Mouse (Mus musculus): ENCODE measurements around the gene Cpne9. TPM values are rescaled to one million over a fixed set of nuclear protein-coding genes. Genes with fewer than 3 reads are reported as not detected.

The Cpne9 gene
- polyA plus RNA-seq, 1 experiment from 2014 or later = 2.4 TPM

DNA sequence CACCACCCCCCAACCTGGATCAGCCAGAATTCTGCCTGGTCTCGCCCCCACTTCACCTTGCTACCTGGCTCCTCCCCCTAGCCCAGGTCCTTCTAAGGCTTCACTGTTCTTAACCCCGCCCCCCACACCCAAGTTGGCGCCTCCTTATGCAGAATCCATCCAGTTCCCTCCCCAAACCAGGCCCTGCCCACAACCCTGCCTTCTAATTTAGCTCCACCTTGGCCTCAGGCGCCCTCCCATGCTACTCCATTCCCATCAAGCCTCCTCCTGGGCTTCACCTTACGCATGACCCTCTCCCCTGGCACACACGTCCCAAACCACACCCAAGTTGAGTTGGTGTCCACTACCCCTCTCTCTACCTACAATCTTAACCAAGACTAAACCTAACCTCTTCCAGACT lies 1.4 kb downstream of the Cpne9 start:
- Histone ChIP-seq H3K4me1 (replicated peaks; ENCODE audit: control insufficient read depth, insufficient read depth, low read length) (peaks cover 15% of the 10 kb centered on the region), H3K4me2 (replicated peaks) (peak overlapping the region; percentile 68), H3K4me3 (replicated peaks; ENCODE audit: low read length) (no peak overlapping the region; the same call in 1 of the 2 replicates), H3K9ac (no peak overlapping the region), H3K27me3 (ENCODE audit: control insufficient read depth, insufficient read depth, low read length) (peaks cover 44% of the 10 kb centered on the region), H3K36me3 (replicated peaks; ENCODE audit: control insufficient read depth, insufficient read depth) (peaks cover 15% of the 10 kb centered on the region), H3K27ac (no peak overlapping the region), H3K9me3 (ENCODE audit: control insufficient read depth, low read length) (no peaks in the 10 kb centered on the region)
- no peak for DNase-seq (ENCODE audit: low spot score)
- no peak for ATAC-seq (ENCODE audit: low FRiP score)
- 8% methylated on average over 6 of the region's 6 CpGs for WGBS

DNA sequence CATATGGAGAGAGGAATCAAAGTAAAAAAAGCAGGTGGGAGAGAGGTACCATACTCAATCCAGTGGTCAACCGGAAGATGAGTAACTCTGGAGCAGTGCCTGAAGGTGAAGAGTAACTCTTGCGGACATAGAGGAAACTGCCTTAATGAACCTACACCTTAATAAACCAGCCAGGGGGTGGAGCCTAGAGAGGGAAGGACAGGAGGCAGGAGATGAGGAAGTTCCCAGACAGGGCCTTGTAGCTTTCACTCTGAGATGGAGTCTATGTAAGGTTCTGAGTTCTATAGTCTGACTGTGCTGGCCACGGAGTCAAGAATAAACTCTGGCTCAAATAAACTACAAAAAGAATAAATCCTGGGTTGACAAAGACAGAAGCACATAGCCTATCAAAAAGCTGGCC lies 2.8 kb downstream of the Cpne9 start:
- peaks cover 8% of the 10 kb centered on the region for H3K36me3 ChIP-seq (replicated peaks; ENCODE audit: control insufficient read depth, insufficient read depth)
- H3K27me3 ChIP-seq (ENCODE audit: control insufficient read depth, insufficient read depth, low read length) = peaks cover 44% of the 10 kb centered on the region
- 83% methylated on average over 3 of the region's 3 CpGs for WGBS

DNA sequence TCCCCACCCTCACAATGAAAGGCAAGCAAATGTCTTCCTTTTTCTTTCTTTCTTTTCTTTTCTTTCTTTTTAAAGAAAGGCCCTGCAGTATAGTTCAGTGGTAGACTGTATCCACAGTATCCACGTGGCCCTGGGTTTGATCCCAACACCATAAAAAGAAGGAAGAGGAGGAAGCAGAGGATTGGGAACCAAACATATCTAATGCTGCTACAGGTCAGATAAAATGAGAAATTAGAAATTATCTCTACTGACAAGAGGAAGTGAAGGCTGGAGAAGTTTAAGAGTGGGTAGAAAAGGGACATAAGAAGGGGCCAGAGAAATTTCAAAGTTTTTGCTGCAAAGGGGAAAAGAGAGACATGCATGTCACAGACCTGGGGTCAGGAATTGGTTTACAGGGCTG lies 4.2 kb downstream of the Cpne9 start:
- Histone ChIP-seq H3K27ac (no peak overlapping the region), H3K9me3 (ENCODE audit: control insufficient read depth, low read length) (no peaks in the 10 kb centered on the region), H3K4me2 (replicated peaks) (no peak overlapping the region), H3K27me3 (ENCODE audit: control insufficient read depth, insufficient read depth, low read length) (peaks cover 38% of the 10 kb centered on the region), H3K36me3 (replicated peaks; ENCODE audit: control insufficient read depth, insufficient read depth) (no peaks in the 10 kb centered on the region), H3K9ac (no peak overlapping the region), H3K4me3 (replicated peaks; ENCODE audit: low read length) (no peak overlapping the region), H3K4me1 (replicated peaks; ENCODE audit: control insufficient read depth, insufficient read depth, low read length) (peaks cover 15% of the 10 kb centered on the region)
- no peak for ATAC-seq (ENCODE audit: low FRiP score)
- no peak for DNase-seq (ENCODE audit: low spot score)
- WGBS = 69% methylated on average over 1 of the region's 1 CpGs

More for the DNA sequence above, 2.8 kb downstream of the Cpne9 start:
- Histone ChIP-seq H3K9ac (no peak overlapping the region), H3K27ac (no peak overlapping the region), H3K4me3 (replicated peaks; ENCODE audit: low read length) (no peak overlapping the region), H3K9me3 (ENCODE audit: control insufficient read depth, low read length) (no peaks in the 10 kb centered on the region), H3K4me1 (replicated peaks; ENCODE audit: control insufficient read depth, insufficient read depth, low read length) (peaks cover 15% of the 10 kb centered on the region), H3K4me2 (replicated peaks) (no peak overlapping the region)
- no peak for ATAC-seq (ENCODE audit: low FRiP score)
- no peak for DNase-seq (ENCODE audit: low spot score)

DNA sequence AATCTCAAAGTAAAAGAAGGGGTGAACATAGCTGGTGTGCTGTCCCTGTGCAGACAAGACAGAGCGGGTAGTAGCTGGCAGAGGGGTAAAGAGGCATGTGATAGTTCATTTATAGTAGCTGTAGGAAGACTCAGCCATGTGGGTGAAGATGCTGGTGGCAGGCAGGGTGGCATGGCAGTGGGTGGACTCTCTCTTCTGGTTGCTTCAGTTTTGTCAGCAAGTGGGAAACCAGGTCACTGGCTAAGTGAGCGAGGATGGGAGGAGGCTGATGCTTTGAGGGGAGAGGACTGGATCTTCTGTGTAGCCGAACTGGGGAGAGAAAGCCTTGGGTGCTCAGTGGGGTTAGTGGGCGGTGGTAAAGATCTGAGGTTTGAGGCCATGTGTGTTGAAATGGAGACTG lies 5.1 kb downstream of the Cpne9 start:
- ATAC-seq (ENCODE audit: low FRiP score) = no peak
- H3K27ac ChIP-seq = no peak overlapping the region
- H3K36me3 ChIP-seq (replicated peaks; ENCODE audit: control insufficient read depth, insufficient read depth) = no peaks in the 10 kb centered on the region
- H3K4me2 ChIP-seq (replicated peaks) = no peak overlapping the region
- DNase-seq (ENCODE audit: low spot score) = no peak
- H3K9me3 ChIP-seq (ENCODE audit: control insufficient read depth, low read length) = no peaks in the 10 kb centered on the region
- WGBS = 66% methylated on average over 4 of the region's 4 CpGs
- H3K4me1 ChIP-seq (replicated peaks; ENCODE audit: control insufficient read depth, insufficient read depth, low read length) = peaks cover 9% of the 10 kb centered on the region
- H3K27me3 ChIP-seq (ENCODE audit: control insufficient read depth, insufficient read depth, low read length) = peaks cover 29% of the 10 kb centered on the region
- H3K4me3 ChIP-seq (replicated peaks; ENCODE audit: low read length) = no peak overlapping the region
- H3K9ac ChIP-seq = no peak overlapping the region

DNA sequence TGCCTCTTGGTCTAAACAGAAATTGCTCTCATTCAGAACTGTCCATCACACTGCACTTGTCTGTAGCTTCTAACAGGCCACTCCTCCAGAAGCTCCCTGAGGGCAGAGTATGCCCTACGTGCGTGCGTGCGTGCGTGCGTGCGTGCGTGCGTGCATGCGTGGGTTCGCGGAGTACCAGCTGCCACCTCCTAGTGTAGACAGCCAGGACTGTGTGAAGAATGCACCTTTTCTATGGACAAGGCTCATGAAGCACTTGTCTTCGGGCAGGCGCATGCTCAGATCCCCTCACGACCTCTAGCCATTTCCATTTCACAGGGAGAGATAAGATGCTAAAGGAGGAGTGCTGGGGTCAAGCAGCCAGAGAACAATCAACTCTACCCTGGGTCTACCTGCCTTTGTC lies 7.2 kb downstream of the Cpne9 start:
- H3K9me3 ChIP-seq (ENCODE audit: control insufficient read depth, low read length) = no peaks in the 10 kb centered on the region
- H3K4me3 ChIP-seq (replicated peaks; ENCODE audit: low read length) = no peak overlapping the region
- H3K36me3 ChIP-seq (replicated peaks; ENCODE audit: control insufficient read depth, insufficient read depth) = no peaks in the 10 kb centered on the region
- H3K4me1 ChIP-seq (replicated peaks; ENCODE audit: control insufficient read depth, insufficient read depth, low read length) = no peaks in the 10 kb centered on the region
- WGBS = 92% methylated on average over 15 of the region's 15 CpGs
- no peak overlapping the region for H3K4me2 ChIP-seq (replicated peaks)
- ATAC-seq (ENCODE audit: low FRiP score) (no peak), DNase-seq (ENCODE audit: low spot score) (no peak)
- no peak overlapping the region for H3K27ac ChIP-seq
- H3K27me3 ChIP-seq (ENCODE audit: control insufficient read depth, insufficient read depth, low read length) = peaks cover 8% of the 10 kb centered on the region
- no peak overlapping the region for H3K9ac ChIP-seq

DNA sequence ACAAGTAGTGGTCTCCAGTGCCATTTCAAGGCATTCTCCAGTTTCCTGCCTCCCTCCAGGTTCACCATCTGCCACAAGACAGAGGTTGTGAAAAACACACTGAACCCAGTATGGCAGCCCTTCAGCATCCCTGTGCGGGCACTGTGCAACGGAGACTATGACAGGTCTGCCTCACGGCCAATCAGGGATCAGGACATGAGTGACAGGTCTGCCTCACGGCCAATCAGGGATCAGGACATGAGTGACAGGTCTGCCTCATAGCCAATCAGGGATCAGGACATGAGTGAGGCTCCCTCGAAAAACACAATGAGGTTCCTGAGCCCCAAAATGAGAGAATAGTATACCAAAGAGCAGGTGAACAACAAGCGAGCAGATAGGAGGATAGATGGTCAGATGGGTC lies 8.2 kb downstream of the Cpne9 start:
- no peak overlapping the region for H3K9ac ChIP-seq
- H3K4me1 ChIP-seq (replicated peaks; ENCODE audit: control insufficient read depth, insufficient read depth, low read length) = no peaks in the 10 kb centered on the region

DNA sequence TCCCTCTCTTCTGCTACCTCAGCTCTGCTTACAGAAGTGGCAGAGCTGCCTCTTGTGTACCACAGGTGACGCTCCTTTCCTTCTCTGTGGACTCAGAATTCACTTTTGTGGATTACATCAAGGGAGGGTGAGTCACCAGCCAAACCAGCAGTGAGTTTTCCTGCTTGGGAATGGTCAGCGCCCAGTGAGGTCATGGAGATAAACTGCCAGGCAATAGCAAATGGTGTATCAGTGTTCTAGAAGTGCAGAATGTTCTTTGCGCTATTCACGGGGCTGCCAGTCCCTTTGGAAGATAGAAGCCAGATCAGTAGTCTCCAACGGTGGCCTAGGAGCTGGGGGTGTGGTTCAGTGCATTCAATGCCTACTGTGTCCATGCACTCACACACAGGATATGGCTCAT lies 10.8 kb downstream of the Cpne9 start:
- Histone ChIP-seq H3K27ac (no peak overlapping the region), H3K9ac (no peak overlapping the region), H3K4me3 (replicated peaks; ENCODE audit: low read length) (no peak overlapping the region), H3K4me2 (replicated peaks) (no peak overlapping the region), H3K9me3 (ENCODE audit: control insufficient read depth, low read length) (no peaks in the 10 kb centered on the region), H3K36me3 (replicated peaks; ENCODE audit: control insufficient read depth, insufficient read depth) (no peaks in the 10 kb centered on the region), H3K4me1 (replicated peaks; ENCODE audit: control insufficient read depth, insufficient read depth, low read length) (no peaks in the 10 kb centered on the region), H3K27me3 (ENCODE audit: control insufficient read depth, insufficient read depth, low read length) (no peaks in the 10 kb centered on the region)
- DNase-seq (ENCODE audit: low spot score) (no peak), ATAC-seq (ENCODE audit: low FRiP score) (no peak)
- 79% methylated on average over 5 of the region's 5 CpGs for WGBS

More for the DNA sequence above, 8.2 kb downstream of the Cpne9 start:
- H3K4me3 ChIP-seq (replicated peaks; ENCODE audit: low read length) = no peak overlapping the region
- no peak for ATAC-seq (ENCODE audit: low FRiP score)
- no peaks in the 10 kb centered on the region for H3K27me3 ChIP-seq (ENCODE audit: control insufficient read depth, insufficient read depth, low read length)
- no peak for DNase-seq (ENCODE audit: low spot score)
- no peaks in the 10 kb centered on the region for H3K36me3 ChIP-seq (replicated peaks; ENCODE audit: control insufficient read depth, insufficient read depth)
- H3K27ac ChIP-seq = no peak overlapping the region
- no peak overlapping the region for H3K4me2 ChIP-seq (replicated peaks)
- 73% methylated on average over 6 of the region's 6 CpGs for WGBS
- no peaks in the 10 kb centered on the region for H3K9me3 ChIP-seq (ENCODE audit: control insufficient read depth, low read length)

DNA sequence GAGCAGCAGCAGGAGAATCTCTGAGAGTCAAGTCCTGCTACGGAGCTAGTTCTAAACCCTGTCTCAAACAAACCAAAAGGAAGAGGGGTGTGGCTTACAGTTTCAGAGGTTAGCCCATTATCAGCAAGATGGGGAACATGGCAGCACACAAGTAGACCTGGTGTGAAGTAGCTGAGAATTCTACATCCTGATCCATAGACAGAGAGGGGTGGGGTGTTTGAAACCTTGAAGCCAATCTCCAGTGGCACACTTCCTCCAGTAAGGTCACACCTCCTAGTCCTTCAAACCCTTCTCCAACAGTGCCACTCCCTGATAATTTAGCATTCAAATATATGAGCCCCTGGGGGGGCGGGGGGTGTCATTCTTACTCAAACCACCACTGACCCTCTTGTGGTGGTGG lies 13.9 kb downstream of the Cpne9 start:
- Histone ChIP-seq H3K27me3 (ENCODE audit: control insufficient read depth, insufficient read depth, low read length) (no peaks in the 10 kb centered on the region), H3K9me3 (ENCODE audit: control insufficient read depth, low read length) (no peaks in the 10 kb centered on the region), H3K9ac (no peak overlapping the region), H3K36me3 (replicated peaks; ENCODE audit: control insufficient read depth, insufficient read depth) (no peaks in the 10 kb centered on the region), H3K4me1 (replicated peaks; ENCODE audit: control insufficient read depth, insufficient read depth, low read length) (no peaks in the 10 kb centered on the region), H3K4me2 (replicated peaks) (no peak overlapping the region), H3K4me3 (replicated peaks; ENCODE audit: low read length) (no peak overlapping the region), H3K27ac (no peak overlapping the region)
- no peak for ATAC-seq (ENCODE audit: low FRiP score)
- WGBS = 87% methylated on average over 2 of the region's 2 CpGs
- no peak for DNase-seq (ENCODE audit: low spot score)

DNA sequence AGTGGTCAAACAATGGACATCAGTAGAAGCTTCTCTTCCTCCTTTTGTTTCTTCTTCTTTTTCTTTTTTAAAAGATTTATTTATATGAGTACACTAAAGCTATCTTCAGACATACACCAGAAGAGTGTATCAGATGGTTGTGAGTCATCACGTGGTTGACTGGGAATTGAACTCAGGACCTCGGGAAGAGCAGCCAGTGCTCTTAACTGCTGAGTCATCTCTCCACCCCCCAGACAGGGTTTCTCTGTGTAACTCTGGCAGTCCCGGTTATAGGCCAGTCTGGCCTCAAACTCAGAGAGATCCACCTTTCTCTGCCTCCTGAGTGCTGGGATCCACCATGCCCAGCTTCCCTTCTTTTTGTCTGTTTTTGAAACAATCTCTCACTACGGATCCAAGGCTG lies 14.5 kb downstream of the Cpne9 start:
- Histone ChIP-seq H3K9ac (no peak overlapping the region), H3K27me3 (ENCODE audit: control insufficient read depth, insufficient read depth, low read length) (no peaks in the 10 kb centered on the region), H3K27ac (no peak overlapping the region), H3K4me3 (replicated peaks; ENCODE audit: low read length) (no peak overlapping the region), H3K36me3 (replicated peaks; ENCODE audit: control insufficient read depth, insufficient read depth) (no peaks in the 10 kb centered on the region), H3K4me1 (replicated peaks; ENCODE audit: control insufficient read depth, insufficient read depth, low read length) (no peaks in the 10 kb centered on the region), H3K9me3 (ENCODE audit: control insufficient read depth, low read length) (no peaks in the 10 kb centered on the region), H3K4me2 (replicated peaks) (no peak overlapping the region)
- DNase-seq (ENCODE audit: low spot score) = no peak
- ATAC-seq (ENCODE audit: low FRiP score) = no peak
- WGBS = 72% methylated on average over 4 of the region's 4 CpGs

DNA sequence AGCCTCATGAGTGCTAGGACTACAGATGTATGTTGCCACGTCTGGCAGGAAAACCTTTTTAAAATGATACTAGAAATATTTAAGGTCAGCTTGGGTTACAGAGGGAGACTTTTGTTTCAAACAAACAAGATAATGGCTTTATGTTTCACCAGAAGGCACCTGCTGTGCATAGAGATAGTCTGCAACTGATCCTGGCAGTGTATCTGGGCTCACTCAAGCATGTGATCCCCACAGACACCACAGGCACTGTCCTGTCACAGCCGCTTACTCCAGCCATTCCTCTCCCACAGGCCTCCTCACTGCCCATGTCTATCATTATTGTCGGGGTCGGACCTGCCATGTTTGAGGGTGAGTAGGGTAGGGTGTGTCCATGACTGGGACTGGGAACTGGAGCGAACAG lies 19.2 kb downstream of the Cpne9 start:
- 87% methylated on average over 5 of the region's 5 CpGs for WGBS
- no peaks in the 10 kb centered on the region for H3K27me3 ChIP-seq (ENCODE audit: control insufficient read depth, insufficient read depth, low read length)
- DNase-seq (ENCODE audit: low spot score) = no peak

More for the DNA sequence above, 19.2 kb downstream of the Cpne9 start:
- no peaks in the 10 kb centered on the region for H3K36me3 ChIP-seq (replicated peaks; ENCODE audit: control insufficient read depth, insufficient read depth)
- H3K9me3 ChIP-seq (ENCODE audit: control insufficient read depth, low read length) = no peaks in the 10 kb centered on the region
- H3K4me2 ChIP-seq (replicated peaks) = no peak overlapping the region
- ATAC-seq (ENCODE audit: low FRiP score) = no peak
- no peak overlapping the region for H3K4me3 ChIP-seq (replicated peaks; ENCODE audit: low read length)
- no peak overlapping the region for H3K9ac ChIP-seq
- H3K27ac ChIP-seq = no peak overlapping the region
- H3K4me1 ChIP-seq (replicated peaks; ENCODE audit: control insufficient read depth, insufficient read depth, low read length) = peaks cover 8% of the 10 kb centered on the region; the same call in 1 of the 2 replicates

Measured in hindbrain, embryonic 14.5 days (tissue).